Mouse (Mus musculus) ES-E14 (cell line): ENCODE measurements around the gene Myrf. TPM values are rescaled to one million over a fixed set of nuclear protein-coding genes. Genes with fewer than 3 reads are reported as not detected.
A peak's percentile ranks its signal among the peaks of the same experiment; 100 is the strongest.

Source experiments
- DNase-seq: peaks from one replicate; pipeline ENCODE4 v3.0.0-alpha.2; 2013; ENCODE audit warnings: low read depth, low spot score
- H3K27ac ChIP-seq: 2 replicates; pipeline ENCODE4 v1.5.1; 2012; ENCODE audit warnings: low read depth, mild to moderate bottlenecking, low read length, moderate library complexity, mixed read lengths; ENCODE audit not compliant: poor library complexity, insufficient read depth, severe bottlenecking
- H3K36me3 ChIP-seq: 2 replicates; pipeline ENCODE4 v1.6.1; 2012; ENCODE audit warnings: mild to moderate bottlenecking, low read length, moderate library complexity, mixed read lengths; ENCODE audit not compliant: control insufficient read depth, poor library complexity, insufficient read depth, severe bottlenecking
- H3K4me1 ChIP-seq, 2 experiments: fragments of 150-350 bp in 1 of 2; sonication (generic) in 1 of 2; 2 replicates each; pipeline ENCODE4 v1.6.1; 2012; ENCODE audit warnings: low read length in 2 of 2, mild to moderate bottlenecking in 1 of 2, mixed read lengths in 1 of 2; ENCODE audit not compliant: control insufficient read depth in 2 of 2, insufficient read depth in 2 of 2, poor library complexity in 1 of 2
- H3K4me3 ChIP-seq, 2 experiments: fragments of 150-350 bp in 1 of 2; sonication (generic) in 1 of 2; 2 replicates each; pipeline ENCODE4 v1.5.1; 2012; ENCODE audit warnings: low read length in 2 of 2, low read depth in 1 of 2, mild to moderate bottlenecking in 1 of 2, mixed read lengths in 1 of 2; ENCODE audit not compliant: insufficient read depth in 1 of 2, poor library complexity in 1 of 2, severe bottlenecking in 1 of 2
- H3K9ac ChIP-seq: 2 replicates; pipeline ENCODE4 v1.6.1; 2012; ENCODE audit warnings: low read depth, mild to moderate bottlenecking, low read length, mixed read lengths; ENCODE audit not compliant: poor library complexity, insufficient read depth, severe bottlenecking
- H3K9me3 ChIP-seq: fragments of 150-350 bp; sonication (generic); 2 replicates; pipeline ENCODE4 v1.6.1; 2012; ENCODE audit warnings: low read depth, mild to moderate bottlenecking, low read length; ENCODE audit not compliant: control insufficient read depth, insufficient read depth
- CHD2 ChIP-seq: IDR thresholded peaks from 2 replicates; pipeline ENCODE4 v1.6.1; 2014; ENCODE audit warnings: mild to moderate bottlenecking, low read depth, low read length, inconsistent platforms
- HCFC1 ChIP-seq: IDR thresholded peaks from 2 replicates; pipeline ENCODE4 v1.6.1; 2012; ENCODE audit warnings: low read length, inconsistent platforms, borderline replicate concordance; ENCODE audit not compliant: insufficient read depth
- MAFK ChIP-seq: IDR thresholded peaks from 2 replicates; pipeline ENCODE4 v1.6.1; 2014; ENCODE audit warnings: mild to moderate bottlenecking, low read depth, low read length, inconsistent platforms; ENCODE audit not compliant: insufficient read depth
- ZC3H11A ChIP-seq: IDR thresholded peaks from 2 replicates; pipeline ENCODE4 v1.6.1; 2012; ENCODE audit warnings: low read depth, mild to moderate bottlenecking, inconsistent platforms, low read length, borderline replicate concordance
- ZNF384 ChIP-seq: IDR thresholded peaks from 2 replicates; pipeline ENCODE4 v1.6.1; 2012; ENCODE audit warnings: low read depth, low read length, inconsistent platforms
- in situ Hi-C, 2 experiments: fragments of 600-800 bp; cut with MboI; formaldehyde crosslinking; loops; one replicate each; pipeline ENCODE4 v1.15.1; 2025; ENCODE audit warnings: low sequenced_read_pairs in 2 of 2, inconsistent platforms in 1 of 2; ENCODE audit not compliant: unreplicated experiment in 2 of 2
- total RNA-seq: library from RNA; depleted of rRNA; stranded (reverse); fragments of 300-350 nt; gene quantifications from 2 replicates; pipeline ENCODE4 v1.2.3, GENCODE M21; 2012

Gene Myrf
- total RNA-seq, 1 experiment, result 35.9 TPM

DNA sequence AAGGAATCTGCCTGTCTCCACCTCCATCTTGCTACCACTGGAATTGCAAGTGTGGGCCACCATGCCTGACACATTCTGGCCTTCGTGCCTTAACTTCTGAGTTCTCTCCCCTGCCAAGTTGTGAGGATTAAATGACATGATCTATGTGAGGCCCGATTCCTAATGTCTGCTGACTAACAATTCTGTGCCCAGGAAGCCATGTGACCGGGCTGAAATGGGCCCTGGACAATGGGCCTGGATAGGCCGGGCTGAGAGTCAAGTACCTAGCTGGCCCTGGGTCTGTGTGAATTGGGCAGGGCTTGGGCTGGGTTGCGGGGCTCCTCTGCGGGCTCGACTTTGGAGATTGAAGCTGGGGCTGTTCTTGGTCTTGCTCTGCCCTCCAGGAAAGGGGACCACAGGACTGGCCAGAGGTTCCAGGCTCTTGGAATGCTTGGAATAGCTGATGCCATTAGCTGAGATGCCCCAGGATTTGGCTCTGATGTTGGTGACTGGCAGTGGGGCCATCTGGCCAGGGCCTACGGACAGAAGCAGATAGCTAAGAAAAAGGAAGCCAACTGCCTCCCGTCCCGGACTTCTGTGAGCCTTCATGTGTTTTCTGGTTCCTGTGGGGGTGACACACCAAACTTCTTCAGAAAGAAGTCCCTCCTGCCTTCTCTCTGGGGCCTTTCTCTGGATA lies 26.6 kb downstream of the Myrf start:
- in situ Hi-C loops, result no loop called here
- Histone ChIP-seq H3K36me3 (peaks cover 86% of the 10 kb centered on the region), H3K4me3 (no peak overlapping the region), H3K4me1 (peaks cover 0 to 15% of the 10 kb centered on the region in 2 experiments; a peak in 2 of 4 replicates), H3K9me3 (no peaks in the 10 kb centered on the region), H3K27ac (no peak overlapping the region), H3K9ac (no peak overlapping the region)
- no peak for DNase-seq
- TF ChIP-seq HCFC1 (no peak), ZNF384 (no peak), ZC3H11A (no peak)

DNA sequence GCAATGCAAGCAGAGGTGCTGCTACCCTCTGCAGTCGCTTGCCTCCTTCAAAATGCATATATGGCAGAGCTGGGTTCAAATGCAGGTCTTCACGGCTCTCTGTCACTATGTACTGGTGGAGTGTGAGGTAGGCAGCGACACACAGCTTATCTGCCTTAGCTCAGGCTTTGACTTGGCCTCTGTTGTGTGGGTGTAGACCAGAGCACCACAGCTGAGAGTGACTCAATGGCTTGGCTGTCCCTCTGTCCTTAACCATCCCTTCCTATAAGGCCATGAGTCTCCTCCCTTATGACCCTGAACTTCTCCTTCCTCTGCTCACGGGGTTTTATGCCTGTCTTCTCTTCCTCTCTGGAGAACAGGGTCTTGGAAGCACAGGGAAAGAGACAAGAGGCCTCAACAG lies 29.7 kb downstream of the Myrf start:
- H3K27ac ChIP-seq, result no peak overlapping the region
- in situ Hi-C loops, result no loop called here

GRCm38 (mm10) chr19:10208851-10209250 lies 31.7 kb downstream of the Myrf start:
- in situ Hi-C loops, result no loop called here
- Histone ChIP-seq H3K9me3 (no peaks in the 10 kb centered on the region), H3K9ac (no peak overlapping the region), H3K27ac (no peak overlapping the region), H3K36me3 (peaks cover 65% of the 10 kb centered on the region), H3K4me1 (no peaks in the 10 kb centered on the region; a peak in 2 of 4 replicates), H3K4me3 (no peak overlapping the region)
- TF ChIP-seq ZNF384 (no peak), CHD2 (no peak), HCFC1 (no peak), ZC3H11A (no peak), MAFK (no peak)
- DNase-seq, result no peak

More for the DNA sequence above, 29.7 kb downstream of the Myrf start:
- Histone ChIP-seq H3K4me3 (no peak overlapping the region), H3K9ac (no peak overlapping the region), H3K4me1 (peaks cover 0 to 7% of the 10 kb centered on the region in 2 experiments; a peak in 2 of 4 replicates), H3K36me3 (peaks cover 82% of the 10 kb centered on the region), H3K9me3 (no peaks in the 10 kb centered on the region)
- TF ChIP-seq MAFK (no peak), HCFC1 (no peak)
- no peak for DNase-seq

DNA sequence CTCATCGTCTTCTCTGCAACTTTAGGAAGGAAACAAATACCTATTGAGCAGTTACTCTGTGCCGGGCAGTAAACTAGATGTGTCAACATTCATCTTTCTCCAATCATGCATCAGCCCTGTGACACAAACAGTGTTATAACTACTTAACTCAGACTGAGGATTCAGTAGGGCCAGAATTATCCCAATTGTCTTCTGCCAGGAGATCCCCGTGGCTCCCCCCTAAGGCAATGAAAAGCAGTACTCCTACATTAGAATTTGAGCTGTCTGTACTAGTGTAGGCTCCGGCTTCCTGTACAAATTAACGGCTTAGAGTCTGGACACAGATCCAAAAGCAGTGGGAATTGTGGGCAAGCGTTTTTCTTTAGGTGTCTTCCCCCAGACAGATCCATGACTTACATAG lies 35.5 kb downstream of the Myrf start:
- Histone ChIP-seq H3K9ac (no peak overlapping the region), H3K27ac (no peak overlapping the region), H3K4me1 (no peaks in the 10 kb centered on the region; a peak in 2 of 4 replicates), H3K36me3 (peaks cover 42% of the 10 kb centered on the region), H3K4me3 (peak overlapping the region; percentile 70 to 95), H3K9me3 (no peaks in the 10 kb centered on the region)
- in situ Hi-C loops, result no loop called here
- no peak for TF ChIP-seq CHD2
- no peak for TF ChIP-seq ZNF384
- TF ChIP-seq HCFC1, result no peak
- no peak for TF ChIP-seq ZC3H11A
- no peak for TF ChIP-seq MAFK
- DNase-seq, result no peak

DNA sequence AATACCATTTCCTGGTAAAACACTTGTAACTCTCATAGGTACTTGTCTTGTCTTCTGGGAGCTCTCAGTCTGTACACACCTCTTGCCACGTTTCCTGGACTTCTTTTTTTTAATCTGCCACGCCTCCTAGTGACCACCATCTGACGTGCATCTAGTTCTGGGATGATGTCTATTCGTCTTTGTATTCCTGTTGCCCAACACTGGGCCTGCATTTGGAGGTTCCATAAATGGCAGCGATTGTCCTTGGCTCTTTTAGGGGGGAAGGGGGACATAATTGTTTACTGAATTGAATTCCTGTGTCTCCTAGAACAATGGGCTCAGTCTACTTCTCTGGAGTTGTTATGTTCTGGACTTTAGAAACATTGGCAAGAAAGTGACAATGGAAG lies 35.9 kb downstream of the Myrf start:
- Histone ChIP-seq H3K9ac (peak overlapping the region; percentile 99; the same call in 1 of the 2 replicates), H3K4me1 (no peaks in the 10 kb centered on the region; a peak in 2 of 4 replicates), H3K9me3 (no peaks in the 10 kb centered on the region), H3K36me3 (peaks cover 42% of the 10 kb centered on the region), H3K4me3 (peak overlapping the region; percentile 70 to 95), H3K27ac (no peak overlapping the region; the same call in 1 of the 2 replicates)
- TF ChIP-seq ZNF384 (peak; percentile 87), HCFC1 (no peak)
- in situ Hi-C loops, result no loop called here
- no peak for DNase-seq
